Mouse (Mus musculus) stomach, postnatal 0 days (tissue): ENCODE measurements around the gene Mrto4. TPM values are rescaled to one million over a fixed set of nuclear protein-coding genes. Genes with fewer than 3 reads are reported as not detected.

ENCODE experiments used
- ATAC-seq: fragments of 200-750 bp; cut with Nextera tagmentation; 2 replicates; pipeline ENCODE4 v1.8.0; 2017; ENCODE audit not compliant: low FRiP score, low TSS enrichment
- DNase-seq: peaks from one replicate; pipeline ENCODE4 v3.0.0-alpha.2; 2016; ENCODE audit warnings: low spot score
- H3K27ac ChIP-seq: fragments of 300-500 bp; sonication (generic); replicated peaks from 2 replicates; pipeline ENCODE4 v1.5.1; 2014; ENCODE audit warnings: mild to moderate bottlenecking, control low read depth
- H3K27me3 ChIP-seq: fragments of 300-500 bp; sonication (generic); 2 replicates; pipeline ENCODE4 v1.6.1; 2014; ENCODE audit warnings: low read length; ENCODE audit not compliant: control insufficient read depth, insufficient read depth
- H3K36me3 ChIP-seq: fragments of 300-500 bp; sonication (generic); 2 replicates; pipeline ENCODE4 v1.6.1; 2014; ENCODE audit warnings: low read length, mixed read lengths; ENCODE audit not compliant: control insufficient read depth, insufficient read depth
- H3K4me1 ChIP-seq: fragments of 300-500 bp; sonication (generic); replicated peaks from 2 replicates; pipeline ENCODE4 v1.6.1; 2014; ENCODE audit warnings: antibody characterized with exemption; ENCODE audit not compliant: control insufficient read depth, insufficient read depth
- H3K4me2 ChIP-seq: fragments of 300-500 bp; sonication (generic); replicated peaks from 2 replicates; pipeline ENCODE4 v1.6.1; 2014; ENCODE audit warnings: low read depth, mild to moderate bottlenecking, control low read depth, moderate library complexity
- H3K4me3 ChIP-seq: fragments of 300-500 bp; sonication (generic); 2 replicates; pipeline ENCODE4 v1.5.1; 2014; ENCODE audit warnings: low read depth, low read length, control low read depth
- H3K9ac ChIP-seq: fragments of 300-500 bp; sonication (generic); 2 replicates; pipeline ENCODE4 v1.6.1; 2014; ENCODE audit warnings: mild to moderate bottlenecking, low read length, control low read depth, mixed read lengths
- H3K9me3 ChIP-seq: fragments of 300-500 bp; sonication (generic); 2 replicates; pipeline ENCODE4 v1.6.1; 2016; ENCODE audit warnings: low read length; ENCODE audit not compliant: control insufficient read depth
- CTCF ChIP-seq: IDR thresholded peaks from 2 replicates; pipeline ENCODE4 v1.5.1; 2016; ENCODE audit warnings: antibody characterized with exemption, low read depth, mild to moderate bottlenecking, moderate library complexity
- EP300 ChIP-seq: optimal IDR thresholded peaks from 2 replicates; pipeline ENCODE3; 2016; ENCODE audit warnings: antibody characterized with exemption
- WGBS: fragments of 180-500 bp; shearing (Covaris S2); extraction: QIAGEN DNeasy Blood & Tissue Kit; methylation state at CpG from one replicate; pipeline ENCODE4 v1.1.7; 2014; 5-methylcytosine and 5-hydroxymethylcytosine counted together
- polyA plus RNA-seq: library from polyadenylated mRNA; unstranded; fragments of >200 nt; fragmentation: Nextera tagmentation; extraction: Ambion mirVana; gene quantifications from 2 replicates; pipeline ENCODE4 v1.2.1, GENCODE M21; 2015

Gene Mrto4
- polyA plus RNA-seq, 1 experiment from 2014 or later = 43.7 TPM

DNA sequence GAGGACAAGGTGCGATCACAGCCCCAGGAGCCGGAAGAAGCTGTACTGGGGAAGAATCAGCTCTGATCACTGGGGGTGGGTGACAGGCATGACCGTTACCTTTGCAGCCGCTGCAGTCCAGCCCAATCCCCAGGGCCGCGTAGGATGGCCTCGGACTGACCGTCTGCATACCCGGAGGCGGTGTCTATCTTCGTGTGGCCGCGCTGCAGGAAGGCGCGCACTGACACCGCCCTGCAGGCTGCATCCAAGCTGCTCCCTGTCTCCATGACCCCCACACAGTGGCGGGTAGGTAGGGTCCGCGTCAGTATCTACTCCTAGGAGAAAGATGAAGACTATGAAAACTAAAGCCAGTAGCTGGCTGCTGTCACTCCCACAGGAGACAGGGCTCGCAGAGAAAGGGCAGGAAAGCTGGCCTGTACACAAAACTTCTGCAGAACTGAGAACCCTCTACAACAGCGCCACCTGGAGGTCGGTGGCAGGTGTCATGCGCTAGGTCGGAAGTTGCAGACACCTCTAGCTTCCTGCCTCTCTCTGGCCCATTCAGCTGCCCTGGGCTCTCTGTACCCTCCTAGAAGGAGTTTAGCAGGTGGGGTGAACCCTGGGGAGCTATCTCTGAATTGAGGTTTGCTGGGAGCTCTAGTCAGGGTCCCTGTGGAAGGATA is 15.4 kb downstream of the Mrto4 start:
- Histone ChIP-seq H3K4me2 (peak overlapping the region; percentile 52), H3K9me3 (no peaks in the 10 kb centered on the region), H3K4me3 (no peak overlapping the region), H3K36me3 (no peaks in the 10 kb centered on the region), H3K27ac (no peak overlapping the region), H3K9ac (no peak overlapping the region; the same call in 1 of the 2 replicates), H3K27me3 (no peaks in the 10 kb centered on the region), H3K4me1 (peaks cover 2% of the 10 kb centered on the region; the same call in 1 of the 2 replicates)
- 16% methylated on average over 24 of the region's 24 CpGs for WGBS
- ATAC-seq (peak; percentile 61), DNase-seq (peak; percentile 92)
- TF ChIP-seq CTCF (peak; percentile 87), EP300 (no peak)

DNA sequence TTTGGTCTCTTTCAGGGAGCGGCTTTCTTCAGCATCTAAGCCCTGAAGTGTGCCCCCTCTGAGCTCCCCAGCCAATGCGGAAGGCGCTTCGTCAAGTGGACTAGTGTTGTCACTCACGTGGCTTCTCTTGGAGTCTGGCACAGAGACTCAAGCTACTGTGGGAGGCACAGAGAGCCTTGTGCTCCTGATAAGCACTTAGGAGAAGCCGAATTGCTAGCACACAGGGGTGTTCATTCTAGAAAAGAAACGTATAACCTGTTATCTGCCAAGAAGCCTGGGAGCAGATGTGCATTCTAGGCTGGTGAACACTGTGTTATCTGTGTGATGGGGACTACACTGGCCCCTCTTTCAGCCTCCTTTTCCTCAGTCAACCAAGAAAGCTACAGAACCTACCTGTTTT is 16.9 kb downstream of the Mrto4 start:
- no peak for DNase-seq
- Histone ChIP-seq H3K4me3 (no peak overlapping the region), H3K36me3 (no peaks in the 10 kb centered on the region), H3K27ac (no peak overlapping the region), H3K4me2 (no peak overlapping the region), H3K9ac (no peak overlapping the region), H3K27me3 (no peaks in the 10 kb centered on the region), H3K9me3 (no peaks in the 10 kb centered on the region), H3K4me1 (peaks cover 2% of the 10 kb centered on the region; the same call in 1 of the 2 replicates)
- WGBS = 54% methylated on average over 7 of the region's 7 CpGs
- ATAC-seq = no peak
- no peak for TF ChIP-seq EP300
- TF ChIP-seq CTCF = no peak

DNA sequence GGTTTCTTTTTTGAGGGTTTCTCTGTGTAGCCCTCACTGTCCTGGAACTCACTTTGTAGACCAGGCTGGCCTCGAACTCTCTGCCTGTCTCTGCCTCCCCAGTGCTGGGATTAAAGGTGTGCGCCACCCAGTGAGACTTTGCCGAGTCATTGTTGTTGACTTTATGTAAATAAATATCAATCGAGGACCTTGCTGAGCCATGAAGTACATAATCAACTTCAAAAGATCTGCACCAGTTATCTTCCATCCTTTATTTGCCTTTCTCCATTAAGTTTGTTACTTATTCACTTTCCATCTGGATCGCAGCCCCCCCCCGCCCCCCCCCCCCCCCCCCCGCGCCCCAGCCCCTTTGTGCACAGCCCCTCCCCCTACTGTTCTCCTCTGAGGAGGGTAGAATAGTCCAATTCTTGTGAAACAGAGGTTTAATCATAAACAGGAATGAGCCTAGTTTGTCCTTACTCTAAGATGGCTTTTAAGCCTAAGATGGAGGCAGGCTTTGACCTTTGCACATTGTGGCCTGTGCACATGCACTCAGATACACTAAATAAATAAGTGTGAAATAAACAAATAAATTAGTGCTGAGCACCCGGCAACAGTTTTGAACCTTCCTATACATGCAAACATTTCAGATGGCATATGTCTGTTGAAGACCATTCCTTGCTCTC is 17.6 kb downstream of the Mrto4 start:
- Histone ChIP-seq H3K9ac (no peak overlapping the region), H3K4me3 (no peak overlapping the region), H3K4me2 (no peak overlapping the region), H3K27me3 (no peaks in the 10 kb centered on the region), H3K36me3 (no peaks in the 10 kb centered on the region), H3K27ac (no peak overlapping the region), H3K9me3 (no peaks in the 10 kb centered on the region), H3K4me1 (peaks cover 2% of the 10 kb centered on the region; the same call in 1 of the 2 replicates)
- no peak for TF ChIP-seq CTCF
- no peak for TF ChIP-seq EP300
- DNase-seq (no peak), ATAC-seq (no peak)
- 44% methylated on average over 6 of the region's 9 CpGs for WGBS

DNA sequence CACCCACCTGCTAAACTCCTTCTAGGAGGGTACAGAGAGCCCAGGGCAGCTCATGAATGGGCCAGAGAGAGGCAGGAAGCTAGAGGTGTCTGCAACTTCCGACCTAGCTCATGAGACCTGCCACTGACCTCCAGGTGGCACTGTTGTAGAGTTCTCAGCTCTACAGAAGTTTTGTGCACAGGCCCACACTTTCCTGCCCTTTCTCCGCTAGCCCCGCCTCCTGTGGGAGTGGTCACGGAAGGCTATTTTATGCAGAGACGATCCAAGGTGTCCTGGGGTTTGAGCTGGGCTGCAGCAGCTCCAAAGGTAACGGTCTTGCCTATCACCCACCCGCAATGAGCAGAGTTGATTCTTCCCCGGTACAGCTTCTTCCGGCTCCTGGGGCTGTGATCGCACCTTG is 21.8 kb downstream of the Mrto4 start:
- no peaks in the 10 kb centered on the region for H3K4me1 ChIP-seq
- H3K27me3 ChIP-seq = no peaks in the 10 kb centered on the region
- peak overlapping the region; percentile 47 for H3K4me2 ChIP-seq
- H3K9ac ChIP-seq = no peak overlapping the region
- peak overlapping the region; percentile 10; the same call in 1 of the 2 replicates for H3K4me3 ChIP-seq
- TF ChIP-seq EP300 (no peak), CTCF (peak; percentile 82)
- no peaks in the 10 kb centered on the region for H3K36me3 ChIP-seq
- no peaks in the 10 kb centered on the region for H3K9me3 ChIP-seq
- ATAC-seq = peak; percentile 87
- peak; percentile 91 for DNase-seq
- no peak overlapping the region for H3K27ac ChIP-seq
- WGBS = 10% methylated on average over 10 of the region's 10 CpGs

DNA sequence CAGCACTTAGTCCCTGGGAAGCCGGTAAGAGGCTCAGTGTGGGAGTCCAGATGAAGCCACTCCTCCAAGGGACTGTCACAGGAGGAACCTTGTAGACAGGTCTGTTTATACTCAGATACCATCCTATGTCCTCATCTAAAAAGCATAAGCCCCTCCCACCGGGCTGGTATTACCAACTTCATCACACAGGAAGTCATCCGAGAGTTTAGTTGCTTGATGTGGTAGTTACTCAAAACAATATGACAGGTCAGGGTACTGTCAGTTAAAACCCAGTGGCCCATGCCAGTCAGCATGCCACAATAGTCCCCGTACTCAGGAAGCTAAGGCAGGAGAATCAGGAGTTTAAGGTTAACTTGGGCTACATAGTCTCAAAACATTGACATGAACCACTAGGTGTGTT is 32.6 kb downstream of the Mrto4 start:
- H3K9ac ChIP-seq = no peak overlapping the region
- WGBS = 91% methylated on average over 4 of the region's 4 CpGs
- no peak for ATAC-seq
- H3K4me1 ChIP-seq = no peaks in the 10 kb centered on the region
- H3K27ac ChIP-seq = no peak overlapping the region
- H3K27me3 ChIP-seq = no peaks in the 10 kb centered on the region
- no peaks in the 10 kb centered on the region for H3K9me3 ChIP-seq
- DNase-seq = no peak
- no peak overlapping the region for H3K4me2 ChIP-seq
- TF ChIP-seq CTCF = no peak
- TF ChIP-seq EP300 = no peak
- no peak overlapping the region for H3K4me3 ChIP-seq
- peaks cover 15% of the 10 kb centered on the region; the same call in 1 of the 2 replicates for H3K36me3 ChIP-seq

DNA sequence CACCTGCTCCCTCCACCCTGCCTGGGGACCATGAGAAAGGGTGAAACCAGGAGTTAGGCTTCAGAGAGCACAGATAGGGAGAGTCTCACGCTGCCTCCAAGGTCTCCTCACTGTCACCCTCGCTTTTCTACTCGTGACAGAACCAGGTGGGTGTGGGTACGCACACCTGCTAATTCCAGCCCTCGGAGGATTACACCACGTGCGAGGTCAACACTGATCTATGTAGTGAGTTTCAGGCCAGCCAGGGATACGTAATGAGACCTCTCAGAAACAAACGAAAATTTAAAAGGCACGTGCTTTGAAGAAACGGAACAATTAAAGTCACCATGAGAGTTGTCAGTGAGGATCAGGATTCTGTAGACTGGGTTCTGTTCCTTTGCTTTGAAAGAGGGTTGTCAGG is 33.9 kb downstream of the Mrto4 start:
- Histone ChIP-seq H3K4me1 (no peaks in the 10 kb centered on the region), H3K36me3 (peaks cover 19% of the 10 kb centered on the region; the same call in 1 of the 2 replicates), H3K9me3 (no peaks in the 10 kb centered on the region), H3K27ac (no peak overlapping the region), H3K4me3 (no peak overlapping the region), H3K4me2 (no peak overlapping the region), H3K27me3 (no peaks in the 10 kb centered on the region), H3K9ac (no peak overlapping the region)
- no peak for TF ChIP-seq EP300
- no peak for TF ChIP-seq CTCF
- ATAC-seq (no peak), DNase-seq (no peak)
- WGBS = 90% methylated on average over 11 of the region's 11 CpGs
